Mouse (Mus musculus) liver, embryonic 11.5 days (tissue): ENCODE measurements at regions not wholly inside any gene's neighbourhood (a gene's known extent, or its start where the extent isn't known, plus 50 kb on each side); places are given as distances from the start of the nearest gene placed in this dataset.
A peak's percentile ranks its signal among the peaks of the same experiment; 100 is the strongest.
"Not testable (repeated sequence)": the region's sequence is repeated elsewhere in the genome, so short reads cannot be mapped to it uniquely, and the experiment has no call there.

Experiments used
- ATAC-seq: fragments of 200-750 bp; cut with Nextera tagmentation; replicated peaks from 2 replicates; pipeline ENCODE4 v1.8.0; 2017; ENCODE audit warnings: moderate number of reproducible peaks, mild to moderate bottlenecking, moderate TSS enrichment, moderate library complexity; ENCODE audit not compliant: low FRiP score
- DNase-seq: peaks from one replicate; pipeline ENCODE4 v3.0.0-alpha.2; 2017; ENCODE audit warnings: low spot score
- H3K27ac ChIP-seq: fragments of 300-500 bp; sonication (generic); 2 replicates; pipeline ENCODE4 v1.5.1; 2014; ENCODE audit warnings: mild to moderate bottlenecking, low read depth, low read length, control low read depth
- H3K27me3 ChIP-seq: fragments of 300-500 bp; sonication (generic); replicated peaks from 2 replicates; pipeline ENCODE4 v1.6.1; 2014; ENCODE audit warnings: low read length, mixed read lengths; ENCODE audit not compliant: control insufficient read depth, insufficient read depth
- H3K36me3 ChIP-seq: fragments of 300-500 bp; sonication (generic); 2 replicates; pipeline ENCODE4 v1.6.1; 2014; ENCODE audit warnings: mild to moderate bottlenecking, low read length, moderate library complexity, mixed read lengths; ENCODE audit not compliant: control insufficient read depth, insufficient read depth
- H3K4me1 ChIP-seq: fragments of 300-500 bp; sonication (generic); replicated peaks from 2 replicates; pipeline ENCODE4 v1.6.1; 2014; ENCODE audit warnings: low read length, mixed read lengths; ENCODE audit not compliant: control insufficient read depth, insufficient read depth
- H3K4me2 ChIP-seq: fragments of 300-500 bp; sonication (generic); 2 replicates; pipeline ENCODE4 v1.6.1; 2014; ENCODE audit warnings: mild to moderate bottlenecking, control low read depth, moderate library complexity
- H3K4me3 ChIP-seq: fragments of 300-500 bp; sonication (generic); 2 replicates; pipeline ENCODE4 v1.5.1; 2014; ENCODE audit warnings: low read depth, low read length, control low read depth
- H3K9ac ChIP-seq: fragments of 300-500 bp; sonication (generic); 2 replicates; pipeline ENCODE4 v1.6.1; 2014; ENCODE audit warnings: low read depth, low read length, control low read depth
- H3K9me3 ChIP-seq: fragments of 300-500 bp; sonication (generic); 2 replicates; pipeline ENCODE4 v1.6.1; 2016; ENCODE audit warnings: low read length, inconsistent platforms, mixed read lengths; ENCODE audit not compliant: control insufficient read depth
- WGBS: fragments of 180-500 bp; shearing (Covaris S2); extraction: QIAGEN DNeasy Blood & Tissue Kit; methylation state at CpG from one replicate; pipeline ENCODE4 v1.1.7; 2014; 5-methylcytosine and 5-hydroxymethylcytosine counted together

DNA sequence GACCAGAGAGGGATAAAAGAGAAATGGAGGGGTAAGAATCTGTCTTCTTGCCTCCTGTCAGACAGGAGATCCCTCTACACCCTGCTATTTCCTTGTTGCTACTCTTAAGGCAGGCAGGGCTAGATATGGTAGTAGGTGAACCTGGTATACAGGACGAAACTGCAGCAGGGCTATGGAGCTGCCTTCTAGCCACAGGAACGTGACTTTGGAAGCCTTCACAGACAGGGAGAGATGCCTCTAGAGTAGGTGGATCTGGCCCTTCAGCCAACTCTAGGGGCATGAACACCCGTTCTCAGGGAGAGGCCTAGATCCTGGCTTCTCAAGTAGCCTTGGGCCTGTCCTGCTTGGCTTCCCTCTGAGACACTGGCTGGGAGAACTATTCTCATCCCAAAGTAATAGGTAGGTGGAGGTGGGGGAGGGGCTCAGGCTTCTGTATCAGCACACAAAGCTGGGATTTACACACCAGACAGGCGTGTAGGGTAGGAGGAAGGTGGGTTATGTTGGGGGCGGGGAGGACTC lies 66.5 kb upstream of the Adam6b start:
- Histone ChIP-seq H3K36me3 (no peaks in the 10 kb centered on the region), H3K27me3 (no peaks in the 10 kb centered on the region), H3K4me3 (no peak overlapping the region), H3K4me1 (no peaks in the 10 kb centered on the region), H3K4me2 (no peak overlapping the region), H3K9ac (no peak overlapping the region), H3K9me3 (no peaks in the 10 kb centered on the region), H3K27ac (no peak overlapping the region)
- 73% methylated on average over 5 of the region's 5 CpGs for WGBS
- DNase-seq (no peak), ATAC-seq (no peak)

DNA sequence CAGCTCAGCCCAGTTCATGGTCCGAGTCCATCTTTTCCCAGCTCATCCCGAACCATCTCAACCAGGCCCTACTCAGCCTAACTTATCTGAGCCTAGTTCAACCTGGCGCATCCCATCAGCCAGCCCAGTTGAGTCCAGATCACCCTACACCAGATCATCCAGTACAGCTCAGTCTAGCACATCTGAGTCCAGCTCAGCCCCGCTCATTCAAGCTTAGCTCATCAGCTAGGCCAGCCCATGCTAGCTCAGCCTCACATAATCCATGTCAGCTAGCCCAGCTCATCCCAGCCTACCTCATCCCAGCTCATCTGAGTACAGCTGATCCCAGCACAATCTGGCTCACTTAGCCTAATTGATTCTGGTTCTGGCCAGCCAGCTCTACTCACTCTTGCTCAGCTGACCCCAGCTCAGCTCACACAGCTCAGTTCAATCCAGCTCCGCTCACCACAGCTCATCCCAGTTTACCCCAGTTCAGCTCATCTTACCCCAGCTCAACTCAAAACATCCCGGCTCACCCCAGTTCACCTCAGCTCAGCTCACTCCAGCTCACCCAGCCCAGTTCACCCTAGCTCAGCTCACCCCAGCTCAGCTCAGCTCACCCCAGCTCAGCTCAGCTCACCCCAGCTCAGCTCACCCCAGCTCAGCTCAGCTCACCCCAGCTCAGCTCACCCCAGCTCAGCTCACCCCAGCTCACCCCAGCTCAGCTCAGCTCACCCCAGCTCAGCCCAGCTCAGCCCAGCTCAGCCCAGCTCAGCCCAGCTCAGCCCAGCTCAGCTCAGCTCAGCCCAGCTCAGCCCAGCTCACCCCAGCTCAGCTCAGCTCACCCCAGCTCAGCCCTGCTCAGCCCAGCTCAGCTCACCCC lies 65.3 kb upstream of the Adam6b start:
- DNase-seq (no peak), ATAC-seq (0 out of 2 replicates have a peak, but pooled peaks have one; percentile 9)
- WGBS = 82% methylated on average over 6 of the region's 6 CpGs
- Histone ChIP-seq H3K27me3 (no peaks in the 10 kb centered on the region), H3K9ac (no peak overlapping the region), H3K9me3 (no peaks in the 10 kb centered on the region), H3K4me1 (no peaks in the 10 kb centered on the region), H3K4me2 (no peak overlapping the region), H3K36me3 (no peaks in the 10 kb centered on the region), H3K27ac (no peak overlapping the region), H3K4me3 (no peak overlapping the region)

DNA sequence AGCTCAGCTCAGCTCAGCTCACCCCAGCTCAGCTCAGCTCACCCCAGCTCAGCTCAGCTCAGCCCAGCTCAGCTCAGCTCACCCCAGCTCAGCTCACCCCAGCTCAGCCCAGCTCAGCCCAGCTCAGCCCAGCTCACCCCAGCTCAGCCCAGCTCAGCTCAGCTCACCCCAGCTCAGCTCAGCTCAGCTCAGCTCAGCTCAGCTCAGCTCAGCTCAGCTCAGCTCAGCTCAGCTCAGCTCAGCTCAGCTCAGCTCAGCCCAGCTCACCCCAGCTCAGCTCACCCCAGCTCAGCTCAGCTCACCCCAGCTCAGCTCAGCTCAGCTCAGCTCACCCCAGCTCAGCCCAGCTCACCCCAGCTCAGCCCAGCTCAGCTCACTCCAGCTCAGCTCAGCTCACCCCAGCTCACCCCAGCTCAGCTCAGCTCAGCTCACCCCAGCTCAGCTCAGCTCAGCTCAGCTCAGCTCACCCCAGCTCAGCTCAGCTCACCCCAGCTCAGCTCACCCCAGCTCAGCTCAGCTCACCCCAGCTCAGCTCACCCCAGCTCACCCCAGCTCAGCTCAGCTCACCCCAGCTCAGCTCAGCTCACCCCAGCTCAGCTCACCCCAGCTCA lies 64.6 kb upstream of the Adam6b start:
- not testable (repeated sequence) for H3K9ac ChIP-seq, ATAC-seq, H3K4me1 ChIP-seq, H3K9me3 ChIP-seq, H3K36me3 ChIP-seq, H3K4me3 ChIP-seq, H3K4me2 ChIP-seq, H3K27ac ChIP-seq, DNase-seq, H3K27me3 ChIP-seq

DNA sequence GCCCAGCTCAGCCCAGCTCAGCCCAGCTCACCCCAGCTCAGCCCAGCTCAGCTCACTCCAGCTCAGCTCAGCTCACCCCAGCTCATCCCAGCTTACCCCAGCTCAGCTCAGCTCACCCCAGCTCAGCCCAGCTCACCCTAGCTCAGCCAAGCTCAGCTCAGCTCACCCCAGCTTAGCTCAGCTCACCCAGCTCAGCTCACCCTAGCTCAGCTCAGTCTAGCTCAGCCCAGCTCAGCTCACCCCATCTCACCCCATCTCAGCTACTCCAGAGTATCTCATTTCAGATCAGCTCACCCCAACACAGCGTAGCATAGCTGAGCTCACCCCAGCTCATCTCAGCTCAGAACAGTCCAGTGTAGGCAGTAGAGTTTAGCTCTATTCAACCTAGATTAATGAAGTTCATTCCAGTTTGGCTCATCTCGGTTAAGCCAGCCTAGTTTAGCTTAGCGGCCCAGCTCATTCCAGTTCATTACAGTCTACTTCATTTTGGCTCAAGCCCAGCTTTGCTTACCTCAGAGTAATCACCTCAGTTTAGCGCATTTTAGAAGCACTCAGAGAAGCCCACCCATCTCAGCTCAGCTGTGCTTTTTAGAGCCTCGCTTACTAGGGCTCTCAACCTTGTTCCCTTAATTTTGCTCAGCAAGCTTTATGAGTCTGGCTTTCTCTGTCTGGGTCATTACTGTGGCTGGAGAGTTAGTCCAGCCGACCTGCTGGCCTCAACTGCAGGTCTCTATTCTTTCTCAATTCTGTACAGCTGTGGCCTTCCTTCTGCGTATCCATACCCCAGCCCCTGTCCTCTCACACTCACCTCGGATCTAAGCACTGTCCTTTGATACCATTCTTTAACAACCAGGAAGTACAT lies 63.9 kb upstream of the Adam6b start:
- Histone ChIP-seq H3K9me3 (no peaks in the 10 kb centered on the region), H3K27ac (no peak overlapping the region), H3K4me2 (no peak overlapping the region), H3K27me3 (no peaks in the 10 kb centered on the region), H3K9ac (no peak overlapping the region), H3K36me3 (no peaks in the 10 kb centered on the region), H3K4me1 (no peaks in the 10 kb centered on the region), H3K4me3 (no peak overlapping the region)
- no peak for DNase-seq
- 70% methylated on average over 8 of the region's 8 CpGs for WGBS
- ATAC-seq = no peak

DNA sequence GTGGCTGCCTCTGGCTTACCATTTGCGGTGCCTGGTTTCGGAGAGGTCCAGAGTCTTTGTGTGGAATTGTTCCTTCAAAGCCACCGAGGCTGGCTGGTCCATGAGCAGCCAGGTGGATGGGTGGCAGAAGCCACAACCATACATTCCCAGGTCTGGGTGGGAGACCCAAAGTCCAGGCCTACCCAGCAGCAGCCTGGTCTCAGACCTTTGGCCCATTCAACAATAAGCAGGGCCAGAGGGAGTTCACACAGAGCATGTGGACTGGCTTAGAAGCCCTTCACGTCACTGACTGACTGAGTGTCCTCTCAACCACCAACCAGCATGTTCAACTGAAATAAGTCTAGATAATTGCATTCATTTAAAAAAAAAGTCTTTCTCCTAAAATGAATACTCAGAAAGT lies 62.7 kb upstream of the Adam6b start:
- ATAC-seq = no peak
- no peak overlapping the region for H3K27ac ChIP-seq
- WGBS = 77% methylated on average over 4 of the region's 4 CpGs

GRCm38 (mm10) chr12:113427339-113427738 lies 62.0 kb upstream of the Adam6b start:
- Histone ChIP-seq H3K9ac (no peak overlapping the region), H3K36me3 (no peaks in the 10 kb centered on the region), H3K27me3 (no peaks in the 10 kb centered on the region), H3K4me2 (no peak overlapping the region), H3K27ac (no peak overlapping the region), H3K4me3 (no peak overlapping the region), H3K4me1 (no peaks in the 10 kb centered on the region), H3K9me3 (no peaks in the 10 kb centered on the region)
- no peak for ATAC-seq
- no peak for DNase-seq
- 52% methylated on average over 4 of the region's 4 CpGs for WGBS

More for the DNA sequence above, 62.7 kb upstream of the Adam6b start:
- Histone ChIP-seq H3K4me3 (no peak overlapping the region), H3K4me2 (no peak overlapping the region), H3K9ac (no peak overlapping the region), H3K4me1 (no peaks in the 10 kb centered on the region), H3K9me3 (no peaks in the 10 kb centered on the region), H3K36me3 (no peaks in the 10 kb centered on the region), H3K27me3 (no peaks in the 10 kb centered on the region)
- DNase-seq = no peak

DNA sequence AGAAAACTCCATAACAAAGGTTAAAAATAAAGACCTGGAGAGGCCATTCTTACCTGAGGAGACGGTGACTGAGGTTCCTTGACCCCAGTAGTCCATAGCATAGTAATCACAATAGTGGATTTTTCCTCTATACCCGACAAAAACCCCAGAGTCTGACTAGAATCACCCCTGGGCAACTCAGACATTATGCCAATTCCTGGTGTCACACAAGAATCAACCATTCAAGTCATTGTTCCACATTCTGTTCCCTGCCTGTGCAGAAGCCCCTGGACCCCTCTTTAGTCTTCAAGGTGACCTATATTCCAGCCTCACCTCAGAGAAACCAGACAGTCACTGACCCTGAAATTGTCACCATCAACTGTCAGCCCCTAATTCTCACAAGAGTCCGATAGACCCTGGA lies 60.9 kb upstream of the Adam6b start:
- ATAC-seq (no peak), DNase-seq (no peak)
- Histone ChIP-seq H3K27me3 (no peaks in the 10 kb centered on the region), H3K9ac (no peak overlapping the region), H3K4me2 (no peak overlapping the region), H3K9me3 (no peaks in the 10 kb centered on the region), H3K36me3 (no peaks in the 10 kb centered on the region), H3K27ac (no peak overlapping the region), H3K4me1 (no peaks in the 10 kb centered on the region), H3K4me3 (no peak overlapping the region)
- WGBS = 61% methylated on average over 3 of the region's 3 CpGs

DNA sequence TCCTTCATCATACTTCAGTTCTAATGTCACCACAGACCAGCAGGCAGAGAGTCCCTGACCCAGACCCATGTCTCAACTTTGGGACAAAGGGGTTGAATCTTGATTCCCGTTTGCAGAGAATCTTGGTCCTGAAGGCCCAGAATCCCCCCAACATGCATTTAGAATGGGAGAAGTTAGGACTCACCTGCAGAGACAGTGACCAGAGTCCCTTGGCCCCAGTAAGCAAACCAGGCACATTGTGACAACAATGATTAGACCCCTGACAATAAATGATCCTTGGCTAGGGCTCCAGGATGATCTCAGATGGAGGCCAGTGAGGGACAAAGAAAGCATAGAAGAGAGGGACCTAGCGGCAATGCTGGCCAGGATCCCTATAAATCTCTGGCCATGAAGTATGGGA lies 60.4 kb upstream of the Adam6b start:
- no peak for ATAC-seq
- Histone ChIP-seq H3K9ac (no peak overlapping the region), H3K27ac (no peak overlapping the region), H3K36me3 (no peaks in the 10 kb centered on the region), H3K4me3 (no peak overlapping the region), H3K4me2 (no peak overlapping the region), H3K9me3 (no peaks in the 10 kb centered on the region), H3K4me1 (no peaks in the 10 kb centered on the region), H3K27me3 (no peaks in the 10 kb centered on the region)
- no peak for DNase-seq
- WGBS = 76% methylated on average over 2 of the region's 2 CpGs
